Mouse (Mus musculus) ES-E14 (cell line): ENCODE data around the gene Mrps7. TPM values are rescaled to one million over a fixed set of nuclear protein-coding genes. Genes with fewer than 3 reads are reported as not detected.

Experiments used
- DNase-seq: peaks from one replicate; pipeline ENCODE4 v3.0.0-alpha.2; 2013; ENCODE audit warnings: low read depth, low spot score
- H3K27ac ChIP-seq: 2 replicates; pipeline ENCODE4 v1.5.1; 2012; ENCODE audit warnings: low read depth, mild to moderate bottlenecking, low read length, moderate library complexity, mixed read lengths; ENCODE audit not compliant: poor library complexity, insufficient read depth, severe bottlenecking
- H3K36me3 ChIP-seq: 2 replicates; pipeline ENCODE4 v1.6.1; 2012; ENCODE audit warnings: mild to moderate bottlenecking, low read length, moderate library complexity, mixed read lengths; ENCODE audit not compliant: control insufficient read depth, poor library complexity, insufficient read depth, severe bottlenecking
- H3K4me1 ChIP-seq, 2 experiments: fragments of 150-350 bp in 1 of 2; sonication (generic) in 1 of 2; 2 replicates each; pipeline ENCODE4 v1.6.1; 2012; ENCODE audit warnings: low read length in 2 of 2, mild to moderate bottlenecking in 1 of 2, mixed read lengths in 1 of 2; ENCODE audit not compliant: control insufficient read depth in 2 of 2, insufficient read depth in 2 of 2, poor library complexity in 1 of 2
- H3K4me3 ChIP-seq, 2 experiments: fragments of 150-350 bp in 1 of 2; sonication (generic) in 1 of 2; 2 replicates each; pipeline ENCODE4 v1.5.1; 2012; ENCODE audit warnings: low read length in 2 of 2, low read depth in 1 of 2, mild to moderate bottlenecking in 1 of 2, mixed read lengths in 1 of 2; ENCODE audit not compliant: insufficient read depth in 1 of 2, poor library complexity in 1 of 2, severe bottlenecking in 1 of 2
- H3K9ac ChIP-seq: 2 replicates; pipeline ENCODE4 v1.6.1; 2012; ENCODE audit warnings: low read depth, mild to moderate bottlenecking, low read length, mixed read lengths; ENCODE audit not compliant: poor library complexity, insufficient read depth, severe bottlenecking
- H3K9me3 ChIP-seq: fragments of 150-350 bp; sonication (generic); 2 replicates; pipeline ENCODE4 v1.6.1; 2012; ENCODE audit warnings: low read depth, mild to moderate bottlenecking, low read length; ENCODE audit not compliant: control insufficient read depth, insufficient read depth
- CHD2 ChIP-seq: IDR thresholded peaks from 2 replicates; pipeline ENCODE4 v1.6.1; 2014; ENCODE audit warnings: mild to moderate bottlenecking, low read depth, low read length, inconsistent platforms
- HCFC1 ChIP-seq: IDR thresholded peaks from 2 replicates; pipeline ENCODE4 v1.6.1; 2012; ENCODE audit warnings: low read length, inconsistent platforms, borderline replicate concordance; ENCODE audit not compliant: insufficient read depth
- MAFK ChIP-seq: IDR thresholded peaks from 2 replicates; pipeline ENCODE4 v1.6.1; 2014; ENCODE audit warnings: mild to moderate bottlenecking, low read depth, low read length, inconsistent platforms; ENCODE audit not compliant: insufficient read depth
- ZC3H11A ChIP-seq: IDR thresholded peaks from 2 replicates; pipeline ENCODE4 v1.6.1; 2012; ENCODE audit warnings: low read depth, mild to moderate bottlenecking, inconsistent platforms, low read length, borderline replicate concordance
- ZNF384 ChIP-seq: IDR thresholded peaks from 2 replicates; pipeline ENCODE4 v1.6.1; 2012; ENCODE audit warnings: low read depth, low read length, inconsistent platforms
- in situ Hi-C, 2 experiments: fragments of 600-800 bp; cut with MboI; formaldehyde crosslinking; loops; one replicate each; pipeline ENCODE4 v1.15.1; 2025; ENCODE audit warnings: low sequenced_read_pairs in 2 of 2, inconsistent platforms in 1 of 2; ENCODE audit not compliant: unreplicated experiment in 2 of 2
- total RNA-seq: library from RNA; depleted of rRNA; stranded (reverse); fragments of 300-350 nt; gene quantifications from 2 replicates; pipeline ENCODE4 v1.2.3, GENCODE M21; 2012

Gene Mrps7
- total RNA-seq, 1 experiment, result 74.9 TPM

DNA sequence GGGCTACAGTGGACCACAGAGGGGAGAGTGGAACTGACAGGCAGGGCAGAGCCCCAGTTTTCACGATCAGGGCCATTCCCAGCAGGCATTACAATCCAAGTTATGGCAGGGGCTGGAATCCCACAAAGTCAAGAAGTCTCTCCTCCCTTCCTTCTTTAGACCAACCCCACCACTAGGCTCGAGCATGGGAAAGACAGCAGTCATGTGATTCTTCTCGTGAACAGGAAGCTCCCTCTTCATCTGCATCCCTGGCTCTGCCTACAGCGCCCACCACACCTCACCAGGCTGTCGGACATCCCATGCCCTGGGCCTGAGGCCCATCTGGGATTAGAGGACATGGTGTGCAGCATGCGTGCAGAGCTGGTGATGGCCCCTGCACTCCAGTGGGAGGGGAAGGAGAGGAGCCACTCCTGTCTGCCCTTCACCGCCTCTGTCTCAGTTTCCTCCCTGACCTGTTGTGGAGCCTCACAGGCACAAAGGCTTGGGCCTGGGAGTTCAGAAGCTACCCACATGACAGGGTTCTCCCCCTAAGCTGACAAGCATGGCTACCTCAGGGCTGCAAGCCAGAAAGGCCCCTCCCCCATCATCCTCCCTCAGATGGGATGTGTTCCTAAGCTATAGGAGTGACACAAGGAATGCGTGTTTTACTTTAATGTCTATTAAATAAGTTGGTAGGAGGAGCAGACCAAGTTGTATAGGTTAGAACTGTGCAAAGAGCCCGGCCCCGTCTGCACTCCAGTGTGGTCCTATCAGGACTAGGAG lies 10.8 kb downstream of the Mrps7 start:
- no peaks in the 10 kb centered on the region for H3K9me3 ChIP-seq
- peak overlapping the region; percentile 96 for H3K27ac ChIP-seq
- H3K4me1 ChIP-seq, result peaks cover 22% of the 10 kb centered on the region in 2 experiments; a peak in 3 of 4 replicates
- no peak for DNase-seq
- TF ChIP-seq ZNF384, result no peak
- TF ChIP-seq ZC3H11A, result no peak
- peak overlapping the region in 1 of 2 experiments; percentile 43; a peak in 2 of 4 replicates for H3K4me3 ChIP-seq
- in situ Hi-C loops, result no loop called here
- peak overlapping the region; percentile 67 for H3K9ac ChIP-seq
- peaks cover 17% of the 10 kb centered on the region; the same call in 1 of the 2 replicates for H3K36me3 ChIP-seq

DNA sequence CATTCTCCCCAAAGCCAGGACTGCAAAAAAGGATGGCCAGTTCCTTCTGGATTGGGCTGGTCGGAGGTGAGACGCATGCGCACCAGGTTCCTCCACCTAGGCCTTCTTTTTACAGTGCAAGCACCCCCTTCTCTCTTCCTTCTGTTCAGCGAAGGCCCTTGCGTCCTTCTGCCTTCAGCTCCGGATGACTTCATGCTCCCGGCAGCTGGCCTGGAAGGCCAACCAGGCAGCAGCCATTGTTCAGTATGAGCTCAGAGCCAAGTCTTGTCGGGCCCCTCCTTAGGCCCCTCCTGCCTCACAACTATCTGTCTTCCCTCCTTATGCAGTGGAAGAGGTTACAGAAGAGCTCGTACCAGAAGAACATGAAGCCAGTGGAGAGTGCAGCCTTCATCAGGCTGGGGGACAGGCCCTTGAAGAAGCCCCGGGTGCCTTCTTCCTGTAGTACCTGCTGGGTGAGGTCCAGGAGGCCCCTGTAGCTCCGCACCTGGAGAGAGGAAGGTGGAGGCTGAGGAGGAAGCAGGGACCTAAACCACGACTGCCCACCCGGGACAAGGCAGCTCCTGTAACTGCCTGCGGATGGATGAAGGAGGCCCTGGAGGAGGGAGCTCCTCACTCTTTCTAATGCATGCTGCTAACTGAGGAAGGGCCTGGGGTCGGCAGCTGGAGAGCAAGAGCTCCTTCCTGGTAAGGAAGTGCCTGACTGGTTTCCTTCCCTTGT lies 11.5 kb downstream of the Mrps7 start:
- H3K9me3 ChIP-seq, result no peaks in the 10 kb centered on the region
- peaks cover 22 to 26% of the 10 kb centered on the region in 2 experiments; a peak in 3 of 4 replicates for H3K4me1 ChIP-seq
- DNase-seq, result peak; percentile 68
- in situ Hi-C loops, result no loop called here
- H3K9ac ChIP-seq, result peak overlapping the region; percentile 82
- TF ChIP-seq MAFK (no peak), ZNF384 (no peak), HCFC1 (no peak), CHD2 (no peak), ZC3H11A (no peak)
- peak overlapping the region; percentile 96 for H3K27ac ChIP-seq
- peaks cover 18% of the 10 kb centered on the region for H3K36me3 ChIP-seq
- peak overlapping the region; percentile 4 to 61 for H3K4me3 ChIP-seq

DNA sequence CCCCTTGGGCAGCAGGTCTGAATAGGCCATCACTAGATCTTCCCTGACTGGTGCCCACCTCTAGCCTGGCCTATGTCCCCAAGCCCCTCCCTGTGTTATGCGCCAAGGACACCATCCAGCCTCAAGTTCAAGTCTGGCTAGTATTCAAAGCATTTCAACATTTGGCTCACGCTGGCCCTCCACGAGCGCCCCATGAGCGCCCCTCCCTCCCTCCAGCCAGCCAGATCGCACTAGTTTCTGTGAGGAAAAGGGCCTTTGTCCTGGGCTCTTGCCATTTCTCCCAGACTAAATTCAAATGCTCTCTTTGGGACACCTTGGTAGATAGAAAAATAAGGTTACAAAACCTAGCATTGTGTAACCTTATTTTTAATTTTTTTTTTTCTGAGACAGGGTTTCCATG lies 12.2 kb downstream of the Mrps7 start:
- Histone ChIP-seq H3K9ac (peak overlapping the region; percentile 82), H3K27ac (peak overlapping the region; percentile 96), H3K9me3 (no peaks in the 10 kb centered on the region), H3K4me1 (peaks cover 22 to 26% of the 10 kb centered on the region in 2 experiments; a peak in 3 of 4 replicates), H3K36me3 (peaks cover 17% of the 10 kb centered on the region), H3K4me3 (peak overlapping the region; percentile 4 to 61)
- in situ Hi-C loops, result no loop called here
- TF ChIP-seq MAFK (no peak), ZC3H11A (no peak), ZNF384 (no peak), CHD2 (no peak), HCFC1 (no peak)
- DNase-seq, result no peak

DNA sequence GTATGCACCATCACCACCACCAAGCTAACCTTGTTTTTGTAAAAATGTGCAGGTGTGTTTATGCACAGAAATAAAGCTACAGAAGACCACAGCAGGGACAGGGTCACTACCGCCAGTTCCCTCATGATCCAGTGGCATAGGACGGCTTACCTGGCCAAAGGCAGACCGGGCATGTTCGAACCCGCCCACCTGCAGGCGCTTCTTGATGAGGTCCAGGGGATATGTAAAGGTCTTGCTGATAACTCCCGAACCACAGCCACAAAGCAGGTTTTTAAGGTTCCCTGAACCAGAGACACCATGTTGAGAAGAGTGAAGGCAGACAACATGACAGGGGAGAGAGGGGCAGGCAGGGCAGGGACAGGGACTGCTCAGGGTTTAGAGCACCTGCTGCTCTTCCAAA lies 12.6 kb downstream of the Mrps7 start:
- Histone ChIP-seq H3K9me3 (no peaks in the 10 kb centered on the region), H3K27ac (peak overlapping the region; percentile 75; the same call in 1 of the 2 replicates), H3K9ac (peak overlapping the region; percentile 78; the same call in 1 of the 2 replicates), H3K4me1 (peaks cover 24 to 27% of the 10 kb centered on the region in 2 experiments; a peak in 3 of 4 replicates), H3K4me3 (peak overlapping the region; percentile 4 to 55; a peak in 2 of 4 replicates), H3K36me3 (peaks cover 13% of the 10 kb centered on the region)
- in situ Hi-C loops, result no loop called here
- no peak for TF ChIP-seq HCFC1
- TF ChIP-seq ZNF384, result no peak
- no peak for TF ChIP-seq ZC3H11A
- no peak for TF ChIP-seq MAFK
- no peak for TF ChIP-seq CHD2
- DNase-seq, result no peak
